Mouse (Mus musculus): ENCODE measurements around the gene Krtcap2. TPM values are rescaled to one million over a fixed set of nuclear protein-coding genes. Genes with fewer than 3 reads are reported as not detected.

Gene Krtcap2
- polyA plus RNA-seq, 1 experiment = not detected

- WGBS = 62% methylated on average over 8 of the region's 8 CpGs
- TF ChIP-seq CTCF (IDR thresholded peaks at IDR 0.05; ENCODE audit: insufficient read depth, low read depth, low read length) = no peak
- TF ChIP-seq POLR2A (IDR thresholded peaks at IDR 0.05; ENCODE audit: insufficient read depth, low read depth, low read length) = no peak
Measured at GRCm38 (mm10) chr3:89219546-89219945, 26.2 kb upstream of the Krtcap2 start.

DNA sequence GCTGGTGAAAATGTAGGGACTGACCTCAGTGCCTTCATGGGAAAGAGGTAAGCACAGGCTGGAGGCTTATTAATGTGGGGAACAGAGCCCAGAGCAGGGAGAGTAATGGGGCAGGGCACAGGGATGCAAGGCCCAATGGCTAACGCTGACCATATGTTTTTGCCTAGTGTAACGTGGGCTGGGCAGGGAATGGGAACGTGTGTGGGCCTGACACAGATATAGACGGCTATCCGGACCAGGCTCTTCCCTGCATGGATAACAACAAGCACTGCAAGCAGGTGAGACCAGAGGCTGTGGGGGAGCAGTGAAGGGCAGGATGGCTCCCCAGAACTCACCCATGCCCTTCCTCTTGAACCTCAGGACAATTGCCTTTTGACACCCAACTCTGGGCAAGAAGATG lies 24.6 kb upstream of the Krtcap2 start:
- no peak overlapping the region for H3K4me3 ChIP-seq (ENCODE audit: insufficient read depth, low read depth, low read length)
- TF ChIP-seq CTCF (IDR thresholded peaks at IDR 0.05; ENCODE audit: insufficient read depth, low read depth, low read length) (no peak), POLR2A (IDR thresholded peaks at IDR 0.05; ENCODE audit: insufficient read depth, low read depth, low read length) (no peak)
- H3K4me1 ChIP-seq (ENCODE audit: control insufficient read depth, insufficient read depth, low read length) = peaks cover 32% of the 10 kb centered on the region
- H3K27ac ChIP-seq (ENCODE audit: insufficient read depth, low read depth, low read length) = no peak overlapping the region
- 70% methylated on average over 5 of the region's 5 CpGs for WGBS

More at GRCm38 (mm10) chr3:89219546-89219945, 26.2 kb upstream of the Krtcap2 start:
- H3K4me1 ChIP-seq (ENCODE audit: control insufficient read depth, insufficient read depth, low read length) = peaks cover 25% of the 10 kb centered on the region
- no peak overlapping the region for H3K27ac ChIP-seq (ENCODE audit: insufficient read depth, low read depth, low read length)
- no peak overlapping the region for H3K4me3 ChIP-seq (ENCODE audit: insufficient read depth, low read depth, low read length)

DNA sequence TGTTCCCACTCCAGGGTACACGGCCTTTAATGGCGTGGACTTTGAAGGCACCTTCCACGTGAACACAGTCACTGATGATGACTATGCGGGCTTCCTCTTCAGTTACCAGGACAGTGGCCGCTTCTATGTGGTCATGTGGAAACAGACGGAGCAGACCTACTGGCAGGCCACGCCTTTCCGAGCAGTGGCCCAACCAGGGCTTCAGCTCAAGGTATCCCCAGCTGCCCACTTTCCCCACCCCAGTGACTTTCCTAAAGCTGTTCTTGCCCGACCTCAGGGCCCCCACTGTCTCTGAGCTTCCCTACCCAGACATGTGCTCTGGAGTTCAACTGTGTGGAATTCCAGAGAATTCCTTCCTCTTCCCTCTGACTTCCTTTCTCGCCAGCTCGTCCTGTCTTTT lies 21.0 kb upstream of the Krtcap2 start:
- no peak for TF ChIP-seq POLR2A (IDR thresholded peaks at IDR 0.05; ENCODE audit: insufficient read depth, low read depth, low read length)
- TF ChIP-seq CTCF (IDR thresholded peaks at IDR 0.05; ENCODE audit: insufficient read depth, low read depth, low read length) = no peak
- 44% methylated on average over 11 of the region's 11 CpGs for WGBS

DNA sequence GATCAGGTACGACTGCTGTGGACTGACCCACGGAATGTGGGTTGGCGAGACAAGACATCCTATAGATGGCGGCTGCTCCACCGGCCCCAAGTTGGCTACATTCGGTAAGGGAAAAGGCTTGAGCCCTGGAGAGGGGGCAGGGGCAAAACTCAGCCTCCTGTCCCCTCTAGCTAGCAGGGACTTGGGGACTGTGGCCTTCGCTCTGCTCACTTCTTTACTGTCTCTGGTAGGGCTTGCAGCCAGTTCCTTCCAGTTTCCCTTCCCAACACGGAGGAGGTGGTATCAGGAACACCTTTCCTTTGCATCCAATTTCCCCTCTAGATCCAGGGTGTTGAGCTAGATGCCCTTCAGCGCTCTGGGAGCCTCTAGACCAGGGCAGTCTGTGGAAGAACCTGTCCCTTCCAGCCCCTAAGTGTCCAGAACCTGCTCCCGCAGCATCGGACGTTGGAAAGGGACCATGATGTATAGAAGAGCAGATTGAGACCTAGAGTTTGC lies 20.4 kb upstream of the Krtcap2 start:
- Histone ChIP-seq H3K27ac (ENCODE audit: insufficient read depth, low read depth, low read length) (peak overlapping the region; percentile 92), H3K4me3 (ENCODE audit: insufficient read depth, low read depth, low read length) (peak overlapping the region; percentile 45), H3K4me1 (ENCODE audit: control insufficient read depth, insufficient read depth, low read length) (peaks cover 52% of the 10 kb centered on the region)
- no peak for TF ChIP-seq CTCF (IDR thresholded peaks at IDR 0.05; ENCODE audit: insufficient read depth, low read depth, low read length)
- TF ChIP-seq POLR2A (IDR thresholded peaks at IDR 0.05; ENCODE audit: insufficient read depth, low read depth, low read length) = no peak
- WGBS = 34% methylated on average over 12 of the region's 12 CpGs

More for the DNA sequence above, 21.0 kb upstream of the Krtcap2 start:
- peaks cover 52% of the 10 kb centered on the region for H3K4me1 ChIP-seq (ENCODE audit: control insufficient read depth, insufficient read depth, low read length)
- H3K27ac ChIP-seq (ENCODE audit: insufficient read depth, low read depth, low read length) = peak overlapping the region; percentile 92
- H3K4me3 ChIP-seq (ENCODE audit: insufficient read depth, low read depth, low read length) = peak overlapping the region; percentile 45

DNA sequence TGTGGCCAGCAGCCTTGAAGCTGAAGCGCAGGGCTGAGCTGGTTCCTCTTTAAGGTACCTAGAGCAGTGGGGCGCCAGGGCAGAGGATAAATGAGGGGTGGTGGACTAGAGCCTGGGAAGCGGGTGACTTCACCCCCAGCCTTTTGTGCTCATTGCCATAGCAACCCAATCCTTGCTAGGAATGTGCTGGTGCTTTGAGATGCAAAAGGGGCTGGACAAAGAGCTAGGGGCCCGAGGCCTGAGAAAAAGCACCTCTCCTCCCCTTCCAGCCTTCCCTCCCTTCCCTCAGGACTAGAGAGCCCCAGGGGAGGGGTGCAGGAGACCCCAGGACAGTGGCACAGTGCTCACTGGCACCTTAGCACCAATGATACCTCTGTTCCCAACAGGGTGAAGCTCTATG lies 19.8 kb upstream of the Krtcap2 start:
- WGBS = 21% methylated on average over 4 of the region's 4 CpGs

DNA sequence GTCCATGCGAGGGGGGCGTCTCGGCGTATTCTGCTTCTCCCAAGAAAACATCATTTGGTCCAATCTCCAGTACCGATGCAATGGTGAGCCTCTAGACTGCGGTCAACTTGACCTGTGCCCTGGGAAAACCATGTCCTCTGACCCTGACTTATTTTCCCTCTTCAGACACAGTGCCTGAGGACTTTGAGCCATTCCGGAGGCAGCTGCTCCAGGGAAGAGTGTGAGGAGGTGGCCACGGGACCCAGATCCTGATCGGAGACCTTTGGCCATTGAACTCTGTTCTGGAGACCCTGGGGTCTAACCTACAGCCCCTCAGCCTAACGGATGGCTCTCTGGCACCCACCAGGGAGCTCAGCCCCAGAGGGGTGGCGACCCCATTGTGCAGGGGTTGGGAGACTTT lies 19.4 kb upstream of the Krtcap2 start:
- H3K27ac ChIP-seq (ENCODE audit: insufficient read depth, low read depth, low read length) = peak overlapping the region; percentile 92
- TF ChIP-seq POLR2A (IDR thresholded peaks at IDR 0.05; ENCODE audit: insufficient read depth, low read depth, low read length) (no peak), CTCF (IDR thresholded peaks at IDR 0.05; ENCODE audit: insufficient read depth, low read depth, low read length) (no peak)
- H3K4me1 ChIP-seq (ENCODE audit: control insufficient read depth, insufficient read depth, low read length) = peaks cover 52% of the 10 kb centered on the region
- whole genome bisulfite sequencing = 12% methylated on average over 11 of the region's 11 CpGs
- H3K4me3 ChIP-seq (ENCODE audit: insufficient read depth, low read depth, low read length) = peak overlapping the region; percentile 45

More for the DNA sequence above, 19.8 kb upstream of the Krtcap2 start:
- Histone ChIP-seq H3K4me1 (ENCODE audit: control insufficient read depth, insufficient read depth, low read length) (peaks cover 52% of the 10 kb centered on the region), H3K4me3 (ENCODE audit: insufficient read depth, low read depth, low read length) (peak overlapping the region; percentile 45), H3K27ac (ENCODE audit: insufficient read depth, low read depth, low read length) (peak overlapping the region; percentile 92)
- TF ChIP-seq CTCF (IDR thresholded peaks at IDR 0.05; ENCODE audit: insufficient read depth, low read depth, low read length) = no peak
- TF ChIP-seq POLR2A (IDR thresholded peaks at IDR 0.05; ENCODE audit: insufficient read depth, low read depth, low read length) = 0 out of 2 replicates have a peak, but pooled peaks have one; percentile 28

DNA sequence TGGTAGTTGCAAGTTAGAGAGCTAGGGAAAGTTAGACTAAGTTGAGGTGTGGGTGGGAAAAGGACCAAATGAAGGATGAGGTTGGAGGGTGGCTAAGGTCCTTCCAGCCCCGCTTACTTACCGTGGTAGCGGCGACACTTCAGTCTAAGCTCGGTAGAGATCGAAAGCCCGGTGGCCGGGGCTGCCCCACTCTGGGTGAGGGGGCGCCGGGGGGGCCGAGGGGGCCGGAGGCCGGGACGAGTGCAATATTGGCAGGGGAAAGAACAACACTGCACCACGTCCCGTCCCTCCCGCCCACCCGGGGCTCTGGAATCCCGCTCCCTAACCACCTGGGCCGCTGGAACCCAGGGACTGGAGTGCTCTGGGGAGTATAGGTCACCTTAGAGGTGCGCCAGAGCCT lies 18.9 kb upstream of the Krtcap2 start, which contains the start of gene Mtx1:
Gene Mtx1, minus strand, starts transcription at position 189 of the 400 bp plus-strand sequence.
- TF ChIP-seq POLR2A (IDR thresholded peaks at IDR 0.05; ENCODE audit: insufficient read depth, low read depth, low read length) = no peak
- TF ChIP-seq CTCF (IDR thresholded peaks at IDR 0.05; ENCODE audit: insufficient read depth, low read depth, low read length) = no peak
- Histone ChIP-seq H3K4me3 (ENCODE audit: insufficient read depth, low read depth, low read length) (peak within 1 kb of the TSS; percentile 45), H3K4me1 (ENCODE audit: control insufficient read depth, insufficient read depth, low read length) (peaks cover 52% of the 10 kb centered on the region), H3K27ac (ENCODE audit: insufficient read depth, low read depth, low read length) (peak within 1 kb of the TSS; percentile 92)
- WGBS = 4% methylated on average over 21 of the region's 21 CpGs

- WGBS = 3% methylated on average over 41 of the region's 41 CpGs
- H3K4me1 ChIP-seq (ENCODE audit: control insufficient read depth, insufficient read depth, low read length) = peaks cover 52% of the 10 kb centered on the region
- TF ChIP-seq POLR2A (IDR thresholded peaks at IDR 0.05; ENCODE audit: insufficient read depth, low read depth, low read length) (0 out of 2 replicates have a peak, but pooled peaks have one; percentile 32), CTCF (IDR thresholded peaks at IDR 0.05; ENCODE audit: insufficient read depth, low read depth, low read length) (no peak)
Measured at GRCm38 (mm10) chr3:89227307-89228179, 18.2 kb upstream of the Krtcap2 start.

DNA sequence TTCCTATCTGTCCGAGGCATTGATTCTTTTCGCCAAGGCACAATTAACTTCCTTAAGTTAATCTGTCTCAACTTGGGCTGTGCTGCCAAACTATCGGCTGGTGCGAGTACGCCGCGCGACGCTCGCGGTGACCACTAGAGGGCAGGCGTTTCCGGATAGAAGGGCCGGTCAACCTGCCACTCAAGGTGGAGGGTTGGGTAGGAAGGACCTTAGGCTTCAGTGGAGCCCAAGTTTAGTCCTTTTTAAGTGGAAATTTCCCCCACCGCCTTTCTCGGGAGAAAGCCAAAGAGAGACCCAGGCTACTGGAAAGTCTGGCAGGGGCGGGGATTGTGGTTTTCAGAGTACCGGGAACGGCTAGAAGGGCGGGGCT lies 17.6 kb upstream of the Krtcap2 start:
- peaks cover 48% of the 10 kb centered on the region for H3K4me1 ChIP-seq (ENCODE audit: control insufficient read depth, insufficient read depth, low read length)
- TF ChIP-seq CTCF (IDR thresholded peaks at IDR 0.05; ENCODE audit: insufficient read depth, low read depth, low read length) = peak; percentile 97
- no peak for TF ChIP-seq POLR2A (IDR thresholded peaks at IDR 0.05; ENCODE audit: insufficient read depth, low read depth, low read length)
- 0% methylated on average over 20 of the region's 20 CpGs for WGBS
- peak overlapping the region; percentile 43 for H3K27ac ChIP-seq (ENCODE audit: insufficient read depth, low read depth, low read length)
- H3K4me3 ChIP-seq (ENCODE audit: insufficient read depth, low read depth, low read length) = peak overlapping the region; percentile 45

More at GRCm38 (mm10) chr3:89227307-89228179, 18.2 kb upstream of the Krtcap2 start:
- peak overlapping the region; percentile 45 for H3K4me3 ChIP-seq (ENCODE audit: insufficient read depth, low read depth, low read length)
- H3K27ac ChIP-seq (ENCODE audit: insufficient read depth, low read depth, low read length) = peak overlapping the region; percentile 43
